Mouse (Mus musculus) lung, postnatal 36 days (tissue): ENCODE measurements at regions not wholly inside any gene's neighbourhood (a gene's known extent, or its start where the extent isn't known, plus 50 kb on each side); places are given as distances from the start of the nearest gene placed in this dataset.
A peak's percentile ranks its signal among the peaks of the same experiment; 100 is the strongest.

ENCODE experiments used
- DNase-seq: peaks from one replicate; pipeline ENCODE4 v3.0.0; 2022; ENCODE audit warnings: mixed read lengths

- peak; percentile 16 for DNase-seq
Measured at GRCm38 (mm10) chr10:115664567-115664966, 77.0 kb upstream of the Lgr5 start.

- no peak for DNase-seq
Measured at GRCm38 (mm10) chr10:115676661-115677060, 89.1 kb upstream of the Lgr5 start.

- peak; percentile 38 for DNase-seq
Measured at GRCm38 (mm10) chr10:115681115-115681514, 93.5 kb upstream of the Lgr5 start.

- no peak for DNase-seq
Measured at GRCm38 (mm10) chr10:115691939-115692338, 104.4 kb upstream of the Lgr5 start.

GRCm38 (mm10) chr10:115693986-115694833 is 106.6 kb upstream of the Lgr5 start:
- DNase-seq: no peak

- DNase-seq: no peak
Measured at GRCm38 (mm10) chr10:115702358-115702757, 114.3 kb upstream of the Tspan8 start.

GRCm38 (mm10) chr10:115708623-115709022 is 108.0 kb upstream of the Tspan8 start:
- DNase-seq: no peak

GRCm38 (mm10) chr10:115713896-115714295 is 102.7 kb upstream of the Tspan8 start:
- peak; percentile 78 for DNase-seq

GRCm38 (mm10) chr10:115716178-115716577 is 100.5 kb upstream of the Tspan8 start:
- DNase-seq: no peak

GRCm38 (mm10) chr10:115717064-115717463 is 99.6 kb upstream of the Tspan8 start:
- no peak for DNase-seq

- DNase-seq: no peak
Measured at GRCm38 (mm10) chr10:115722589-115722988, 94.0 kb upstream of the Tspan8 start.

GRCm38 (mm10) chr10:115742634-115743347 is 73.8 kb upstream of the Tspan8 start:
- peak; percentile 54 for DNase-seq

- no peak for DNase-seq
Measured at GRCm38 (mm10) chr10:115749844-115750243, 66.8 kb upstream of the Tspan8 start.

GRCm38 (mm10) chr10:115750250-115750649 is 66.4 kb upstream of the Tspan8 start:
- DNase-seq: no peak

GRCm38 (mm10) chr10:115758667-115759066 is 58.0 kb upstream of the Tspan8 start:
- no peak for DNase-seq
